Mouse (Mus musculus) hindlimb bud, embryonic 11.5 days (tissue): ENCODE measurements around the gene Olfr1451.
"Not testable (repeated sequence)": the region's sequence is repeated elsewhere in the genome, so short reads cannot be mapped to it uniquely, and the experiment has no call there.

ENCODE experiments used
- DNase-seq: peaks from one replicate; pipeline ENCODE4 v3.0.0-alpha.2; 2012; ENCODE audit warnings: low read depth, low spot score; ENCODE audit errors: extremely low spot score

Olfr1451 gene

GRCm38 (mm10) chr19:12994714-12995113 lies at the start of gene Olfr1451:
Gene Olfr1451 (plus strand): TSS chr19:12995014.
- no peak for DNase-seq

- no peak for DNase-seq
Measured at GRCm38 (mm10) chr19:12949958-12950357, 44.9 kb upstream of the Olfr1451 start, which contains the start of gene Olfr1450. Gene Olfr1450 (plus strand): TSS chr19:12950258.

GRCm38 (mm10) chr19:12970082-12970481 lies 24.7 kb upstream of the Olfr1451 start:
- DNase-seq, result not testable (repeated sequence)

GRCm38 (mm10) chr19:12992316-12992715 lies 2.5 kb upstream of the Olfr1451 start:
- DNase-seq, result not testable (repeated sequence)

- DNase-seq, result no peak
Measured at GRCm38 (mm10) chr19:13028227-13028626, 33.4 kb downstream of the Olfr1451 start, which contains the start of gene Olfr1453. Gene Olfr1453 (minus strand): TSS chr19:13028327.
